Mouse (Mus musculus) cerebellum, postnatal 36 days (tissue): ENCODE measurements at regions not wholly inside any gene's neighbourhood (a gene's known extent, or its start where the extent isn't known, plus 50 kb on each side); places are given as distances from the start of the nearest gene placed in this dataset.
"Not testable (repeated sequence)": the region's sequence is repeated elsewhere in the genome, so short reads cannot be mapped to it uniquely, and the experiment has no call there.

Experiments used
- DNase-seq, 2 experiments: peaks; one replicate each; pipeline ENCODE4 v3.0.0; 2021 to 2022; ENCODE audit warnings: mixed read lengths in 2 of 2

GRCm38 (mm10) chr12:46636888-46637287, 181.8 kb downstream of the Nova1 start:
- no peak for DNase-seq

- DNase-seq, result peak; percentile 53 to 58
These were observed 183.5 kb downstream of the Nova1 start for GRCm38 (mm10) chr12:46635125-46635772.

- no peak for DNase-seq
These were observed 184.0 kb downstream of the Nova1 start for GRCm38 (mm10) chr12:46634771-46635124.

GRCm38 (mm10) chr12:46632384-46632783, 186.3 kb downstream of the Nova1 start:
- not testable (repeated sequence) for DNase-seq

GRCm38 (mm10) chr12:46627320-46627719, 191.4 kb downstream of the Nova1 start:
- no peak for DNase-seq

GRCm38 (mm10) chr12:46611439-46611838, 207.3 kb downstream of the Nova1 start:
- no peak for DNase-seq

GRCm38 (mm10) chr12:46609580-46610311, 209.0 kb downstream of the Nova1 start:
- peak; percentile 29 to 32 for DNase-seq

- no peak for DNase-seq
These were observed 210.3 kb downstream of the Nova1 start for GRCm38 (mm10) chr12:46608290-46608910.

GRCm38 (mm10) chr12:46597200-46597599, 221.5 kb downstream of the Nova1 start:
- no peak for DNase-seq

GRCm38 (mm10) chr12:46568665-46569064, 250.1 kb downstream of the Nova1 start:
- DNase-seq, result no peak

- no peak for DNase-seq
These were observed 252.4 kb downstream of the Nova1 start for GRCm38 (mm10) chr12:46566324-46566723.

- no peak for DNase-seq
These were observed 297.8 kb downstream of the Nova1 start for GRCm38 (mm10) chr12:46520942-46521341.

- DNase-seq, result no peak
These were observed 310.9 kb downstream of the Nova1 start for GRCm38 (mm10) chr12:46507829-46508228.

GRCm38 (mm10) chr12:46492465-46492864, 326.3 kb downstream of the Nova1 start:
- no peak for DNase-seq

- DNase-seq, result no peak
These were observed 367.8 kb downstream of the Nova1 start for GRCm38 (mm10) chr12:46450888-46451287.

- no peak for DNase-seq
These were observed 373.9 kb downstream of the Nova1 start for GRCm38 (mm10) chr12:46444644-46445313.

GRCm38 (mm10) chr12:46419591-46419990, 399.1 kb downstream of the Nova1 start:
- no peak for DNase-seq

GRCm38 (mm10) chr12:46418990-46419389, 399.7 kb downstream of the Nova1 start:
- no peak for DNase-seq

- DNase-seq, result no peak
These were observed 401.8 kb downstream of the Nova1 start for GRCm38 (mm10) chr12:46416765-46417404.

GRCm38 (mm10) chr12:46416250-46416649, 402.5 kb downstream of the Nova1 start:
- DNase-seq, result no peak

- DNase-seq, result no peak
These were observed 413.1 kb downstream of the Nova1 start for GRCm38 (mm10) chr12:46405674-46406073.

- DNase-seq, result peak; percentile 6 to 11
These were observed 419.1 kb downstream of the Nova1 start for GRCm38 (mm10) chr12:46399653-46399975.
